Mouse (Mus musculus) testis, adult 2 months (tissue): ENCODE data around the gene Shf.

Experiments used
- CTCF ChIP-seq: fragments of 200-500 bp; IDR thresholded peaks from 2 replicates; pipeline ENCODE4 v1.5.1; 2012; ENCODE audit warnings: low read depth, mild to moderate bottlenecking, inconsistent platforms, low read length, moderate library complexity; ENCODE audit not compliant: control insufficient read depth, insufficient read depth, insufficient replicate concordance
- POLR2A ChIP-seq: fragments of 200-500 bp; IDR thresholded peaks from 2 replicates; pipeline ENCODE4 v1.6.1; 2012; ENCODE audit warnings: low read depth, mild to moderate bottlenecking, inconsistent platforms, low read length, moderate library complexity; ENCODE audit not compliant: control insufficient read depth

- TF ChIP-seq POLR2A = no peak
- TF ChIP-seq CTCF = no peak
Observed at GRCm38 (mm10) chr2:122351931-122352329, 17.0 kb downstream of the Shf start.
